Mouse (Mus musculus) urinary bladder, adult 2 months (tissue): ENCODE data around the gene Armc12. TPM values are rescaled to one million over a fixed set of nuclear protein-coding genes. Genes with fewer than 3 reads are reported as not detected.

ENCODE experiments used
- DNase-seq: peaks from one replicate; pipeline ENCODE4 v3.0.0; 2022; ENCODE audit warnings: low spot score
- polyA plus RNA-seq: library from polyadenylated mRNA; depleted of rRNA; stranded (reverse); fragments of >200 nt; gene quantifications from 2 replicates; pipeline ENCODE4 v1.2.3, GENCODE M21; 2012

Armc12 gene
- polyA plus RNA-seq, 1 experiment = not detected

- DNase-seq = no peak
Observed at GRCm38 (mm10) chr17:28513337-28513736, 17.3 kb upstream of the Armc12 start.

- no peak for DNase-seq
Observed at GRCm38 (mm10) chr17:28513844-28514243, 16.8 kb upstream of the Armc12 start.

DNA sequence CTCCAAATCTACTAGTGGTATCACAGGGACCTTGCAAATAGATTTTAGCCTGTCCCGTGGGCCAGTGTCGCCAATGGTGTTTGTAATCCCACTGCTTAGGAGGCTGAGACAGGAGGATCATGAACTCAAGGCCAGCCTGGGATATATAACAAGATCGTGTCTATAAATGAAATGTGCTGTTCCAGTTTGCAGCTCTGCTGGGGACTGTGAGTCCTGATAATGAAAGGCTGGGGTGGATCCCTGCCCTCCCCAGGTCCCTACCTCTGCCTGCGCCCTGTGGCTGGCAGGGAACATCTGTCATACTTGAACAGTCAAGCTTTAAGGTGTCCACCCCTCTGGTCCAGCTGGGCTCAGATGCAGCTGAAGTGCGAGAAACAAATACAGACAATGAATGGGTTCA is 16.1 kb upstream of the Armc12 start:
- DNase-seq = no peak

- DNase-seq = no peak
Observed at GRCm38 (mm10) chr17:28515431-28516341, 14.9 kb upstream of the Armc12 start.

- DNase-seq = no peak
Observed at GRCm38 (mm10) chr17:28516881-28517280, 13.7 kb upstream of the Armc12 start.

- DNase-seq = no peak
Observed at GRCm38 (mm10) chr17:28517441-28517955, 13.1 kb upstream of the Armc12 start, which contains the start of gene Fkbp5. Gene Fkbp5 (minus strand): TSS chr17:28517527.

DNA sequence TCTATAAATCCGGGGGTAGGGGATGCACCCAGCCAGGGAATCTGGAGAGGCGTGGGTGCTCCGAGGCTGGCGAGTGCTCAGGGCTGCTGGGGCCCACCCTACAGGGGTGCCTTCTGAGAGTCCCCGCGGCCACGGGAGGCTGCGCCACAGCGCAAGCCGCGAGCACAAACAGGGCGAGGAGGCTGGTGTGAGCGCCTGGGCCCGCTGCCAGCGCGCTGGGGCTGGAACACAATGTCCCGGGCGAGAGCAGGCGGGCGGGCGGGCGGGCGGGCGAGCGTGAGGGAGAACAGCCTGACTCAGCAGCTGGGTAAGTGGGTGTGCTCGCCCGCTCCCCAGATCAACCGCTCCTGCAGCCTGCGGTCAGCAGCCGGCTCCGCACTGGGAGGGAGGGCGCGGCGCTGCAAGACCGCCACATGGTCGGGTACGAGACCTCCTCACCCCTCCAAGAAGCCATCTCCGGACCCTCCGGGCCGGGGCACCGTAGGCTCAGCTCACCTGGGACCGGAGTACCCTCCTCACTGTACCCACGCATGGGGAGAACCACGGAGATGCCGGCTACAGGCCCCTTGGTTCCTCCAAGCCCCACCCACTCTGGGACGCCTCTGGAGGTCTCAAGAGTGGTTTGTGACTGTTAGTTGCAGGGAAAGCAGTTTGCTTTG is 12.5 kb upstream of the Armc12 start:
- DNase-seq = peak; percentile 82

DNA sequence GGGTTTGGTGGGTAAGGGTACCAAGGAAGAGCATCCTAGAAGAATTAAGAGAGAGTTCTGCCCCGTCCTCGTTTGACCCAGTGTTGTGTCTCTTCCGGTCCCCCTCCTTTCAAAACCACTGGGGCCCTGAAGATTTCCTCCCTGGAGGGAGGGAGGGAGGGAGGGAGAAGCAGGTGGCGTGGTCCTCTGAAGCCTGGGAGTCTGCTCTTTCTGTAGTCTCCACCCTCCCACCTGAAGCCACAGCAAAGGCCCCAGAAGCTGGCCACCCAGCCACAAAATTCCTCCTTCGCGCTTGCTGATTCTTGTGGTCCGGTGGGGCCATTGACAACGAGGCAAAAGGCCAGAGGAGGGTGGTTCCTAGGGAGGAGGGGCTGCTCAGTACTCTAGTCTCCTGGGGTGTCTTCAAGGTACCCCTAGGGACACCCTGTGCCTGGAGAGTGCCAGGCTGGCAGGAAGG is 12.0 kb upstream of the Armc12 start:
- DNase-seq = no peak

- DNase-seq = no peak
Observed at GRCm38 (mm10) chr17:28519827-28520226, 10.8 kb upstream of the Armc12 start.

- no peak for DNase-seq
Observed at GRCm38 (mm10) chr17:28520561-28520960, 10.0 kb upstream of the Armc12 start.

DNA sequence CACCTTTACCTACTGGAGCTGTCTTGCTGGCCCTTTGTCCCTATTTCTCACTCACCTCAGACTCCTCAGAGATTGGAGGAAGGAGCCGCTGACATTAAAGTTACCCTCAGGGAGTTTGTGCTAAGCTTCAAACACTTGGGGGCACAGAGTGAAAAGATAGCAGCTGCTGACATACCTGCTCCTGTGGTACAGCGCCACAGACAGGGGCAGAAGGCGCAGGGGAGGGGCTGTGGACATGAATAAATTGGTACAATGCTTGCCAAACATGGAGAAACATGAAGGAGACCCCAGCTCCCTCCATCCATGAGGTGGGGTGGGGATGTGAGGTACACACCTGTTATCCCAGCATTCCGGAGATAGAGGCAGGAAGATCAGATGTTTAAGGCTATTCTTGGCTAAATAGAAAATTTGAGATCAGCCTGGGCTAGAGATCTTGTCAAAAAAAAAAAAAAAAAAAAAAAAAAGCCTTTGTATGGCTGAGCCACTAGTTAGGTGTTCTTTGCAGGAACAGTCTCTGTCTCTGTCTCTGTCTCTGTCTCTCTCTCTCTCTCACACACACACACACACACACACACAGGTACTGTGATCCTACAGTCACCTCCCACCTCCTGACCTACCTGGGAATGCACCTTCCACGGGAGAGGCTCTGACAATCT is 9.4 kb upstream of the Armc12 start:
- no peak for DNase-seq

DNA sequence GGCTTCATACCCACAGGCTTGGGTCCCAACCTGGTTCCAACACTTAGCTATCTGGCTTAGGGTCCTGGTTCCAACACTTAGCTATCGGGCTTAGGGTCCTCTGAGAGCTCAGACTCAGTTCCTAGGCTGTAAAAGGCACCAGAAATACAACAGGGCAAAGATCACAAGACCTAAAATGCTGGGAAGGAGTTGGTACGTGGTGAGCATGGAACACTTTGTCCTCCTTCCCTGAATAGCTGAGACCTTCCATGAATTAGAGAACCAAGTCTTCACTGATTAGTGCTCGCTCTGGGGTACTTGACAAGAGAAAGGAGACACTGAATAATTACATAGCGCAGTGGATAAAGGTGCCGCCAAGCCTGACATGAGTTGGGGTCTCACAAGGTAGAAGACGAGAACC is 8.7 kb upstream of the Armc12 start:
- DNase-seq = no peak

DNA sequence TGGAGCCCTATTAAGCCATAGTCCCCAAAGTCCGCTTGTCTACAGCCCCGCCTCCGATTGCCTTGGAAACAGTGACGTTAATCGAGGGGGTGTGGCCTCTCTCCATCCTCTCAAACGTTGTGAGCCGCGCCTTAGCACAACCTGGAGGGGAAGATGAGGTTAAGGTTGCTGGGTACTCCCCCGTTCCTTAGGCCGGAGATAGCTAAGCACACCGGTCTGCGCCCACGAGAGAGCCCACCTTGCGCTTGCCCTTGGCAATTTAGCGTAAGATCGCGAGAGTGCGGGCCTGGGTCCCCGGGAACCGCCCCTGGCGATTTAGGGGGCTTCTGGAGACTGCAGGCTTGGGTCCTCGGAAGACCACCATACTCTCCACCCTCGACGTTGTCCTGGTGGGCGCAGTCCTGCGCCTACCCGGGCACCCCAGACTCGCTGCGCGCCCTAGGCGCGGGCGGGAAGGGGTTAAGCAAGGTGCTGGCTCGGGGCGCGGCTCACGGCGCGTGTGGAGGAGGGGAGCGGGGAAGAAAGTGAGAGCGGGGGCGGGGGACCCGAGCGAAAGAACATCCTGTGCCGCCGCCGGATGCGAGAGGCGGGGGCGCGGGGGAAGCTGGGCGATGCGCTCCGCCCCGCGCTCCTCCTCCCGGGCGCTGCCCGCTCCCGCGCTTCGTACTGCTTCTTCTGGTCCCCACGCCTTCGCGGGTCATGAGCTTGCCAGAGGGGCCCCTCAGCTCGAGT is 7.8 kb upstream of the Armc12 start:
- peak; percentile 78 for DNase-seq

DNA sequence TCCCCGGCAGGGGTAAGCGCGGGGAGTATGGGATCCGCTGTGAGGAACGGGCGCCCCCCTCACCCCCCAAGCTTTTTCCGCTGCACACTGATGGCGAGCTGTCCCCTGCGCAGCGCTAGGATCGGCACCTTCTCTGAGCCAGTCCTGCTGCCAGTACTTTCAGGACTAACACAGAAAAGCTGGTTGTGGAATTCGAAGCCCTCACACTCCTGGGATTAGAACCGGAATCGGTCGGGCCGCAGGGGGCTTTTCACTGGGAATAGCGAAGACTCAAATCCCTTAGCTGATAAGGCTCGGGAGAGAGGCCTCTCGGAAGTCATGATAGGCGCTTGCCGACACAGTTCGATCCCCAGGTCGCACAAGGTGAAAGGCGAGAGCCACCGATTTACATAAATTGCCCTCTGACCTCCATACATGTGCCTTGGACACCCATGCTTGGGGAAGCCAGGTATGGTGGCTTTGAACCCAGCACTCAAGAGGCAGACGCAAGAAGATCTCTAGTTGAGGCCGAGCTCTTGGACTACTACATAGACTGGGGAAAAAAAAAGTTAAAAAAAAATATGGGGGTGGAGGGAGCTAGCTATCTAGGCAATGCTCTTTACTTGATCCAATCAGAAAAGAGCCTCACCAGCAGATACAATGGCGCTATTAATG is 7.1 kb upstream of the Armc12 start:
- no peak for DNase-seq

- DNase-seq = no peak
Observed at GRCm38 (mm10) chr17:28524009-28524695, 6.5 kb upstream of the Armc12 start.

DNA sequence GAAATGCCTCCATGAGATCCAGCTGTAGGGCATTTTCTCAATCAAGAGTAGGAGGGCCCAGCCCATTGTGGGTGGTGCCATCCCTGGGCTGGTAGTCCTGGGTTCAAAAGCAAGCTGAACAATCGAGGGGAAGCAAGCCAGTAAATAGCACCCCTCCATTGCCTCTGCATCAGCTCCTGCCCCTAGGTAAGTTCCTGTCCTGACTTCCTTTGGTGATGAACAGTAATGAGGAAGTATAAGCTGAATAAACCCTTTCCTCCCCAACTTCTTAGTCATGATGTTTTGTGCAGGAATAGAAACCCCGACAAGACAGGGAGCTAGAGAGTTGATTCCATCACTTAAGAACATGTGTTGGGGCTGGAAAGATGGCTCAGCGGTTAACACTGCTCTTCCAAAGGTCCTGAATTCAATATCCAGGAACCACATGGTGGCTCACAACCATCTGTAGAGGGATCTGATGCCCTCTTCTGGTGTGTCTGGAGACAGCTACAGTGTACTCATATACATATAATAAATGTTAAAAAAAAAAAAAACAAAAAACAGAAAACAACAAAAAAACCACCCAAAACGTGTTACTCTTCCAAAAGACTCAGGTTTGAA is 5.7 kb upstream of the Armc12 start:
- no peak for DNase-seq

DNA sequence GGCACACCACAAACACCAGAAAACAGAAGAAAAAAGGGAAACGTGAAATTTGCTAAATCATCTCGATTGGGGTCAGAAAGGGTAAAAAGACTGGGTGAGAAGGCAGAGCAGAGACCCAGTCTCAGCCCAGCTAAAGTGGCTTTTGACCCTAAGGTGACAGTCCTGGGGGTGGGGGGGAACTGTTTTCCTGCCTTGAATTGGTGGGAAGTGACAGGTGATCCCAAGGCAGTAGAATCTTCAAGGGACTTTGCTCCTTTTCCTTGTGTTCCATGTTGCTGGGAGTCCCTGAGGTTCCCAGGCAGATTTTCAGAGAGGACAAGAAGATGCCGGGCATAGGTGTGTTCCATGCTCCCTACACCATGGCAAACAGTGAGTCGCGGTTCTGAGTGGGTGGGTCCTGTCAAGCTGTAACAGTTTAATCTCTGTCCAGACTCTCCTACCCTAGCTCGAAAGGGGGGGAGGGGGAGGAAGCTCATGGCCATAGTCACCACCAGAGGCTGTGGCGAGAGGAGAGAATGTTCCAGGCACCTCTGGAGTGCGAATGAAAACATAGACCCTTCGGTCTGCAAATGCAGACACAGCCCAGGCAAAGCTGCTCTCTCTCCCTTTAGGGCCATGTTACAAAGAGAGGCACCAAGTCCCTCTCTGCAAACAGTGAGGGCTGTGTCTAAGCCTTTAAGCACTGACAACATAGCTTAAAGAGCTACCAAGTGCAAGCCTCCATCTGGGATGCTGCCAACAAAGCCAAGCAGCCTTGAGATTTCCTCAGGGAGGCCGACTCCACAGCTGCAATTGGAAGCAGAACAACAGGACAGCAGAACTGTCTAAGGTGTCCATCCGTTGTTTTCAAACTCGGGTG is 3.2 kb upstream of the Armc12 start:
- DNase-seq = no peak

DNA sequence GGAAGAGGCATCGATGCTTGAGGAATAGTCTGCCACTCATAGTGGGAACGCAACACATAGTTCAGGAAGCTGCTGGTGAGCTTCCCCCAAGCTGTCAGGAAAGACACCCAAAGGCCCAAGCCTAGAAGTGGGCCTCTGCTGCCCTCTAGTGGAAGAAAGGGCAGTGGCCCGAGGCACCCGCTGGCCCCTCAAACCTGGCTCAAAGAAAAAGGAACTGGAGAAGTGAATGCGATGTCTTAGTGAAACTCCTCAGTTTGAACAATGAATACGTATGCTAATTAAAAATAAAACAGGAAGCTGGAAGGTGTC is 2.6 kb upstream of the Armc12 start:
- DNase-seq = peak; percentile 74

GRCm38 (mm10) chr17:28529116-28529515 is 1.5 kb upstream of the Armc12 start:
- no peak for DNase-seq
